8 mouse cellular contexts compared by ENCODE assay signal in genomic region chr6:142757334-142757965, GRCm38 (mm10). TPM values are rescaled to one million over a fixed set of nuclear protein-coding genes. Genes with fewer than 3 reads are reported as not detected.
DNase-seq lines count a peak whose midpoint lies in the region; ATAC-seq lines count a peak whose summit lies in the region.

No protein-coding gene starts in this region.

- H3K36me3 ChIP-seq in forebrain, embryonic 11.5 days (ENCODE audit: control insufficient read depth, insufficient read depth, low read length): no peaks in the 10 kb centered on the region
- peaks cover 26% of the 10 kb centered on the region; the same call in 1 of the 2 replicates for H3K36me3 ChIP-seq in limb, embryonic 12.5 days

- 53% methylated on average over 10 of the region's 10 CpGs for WGBS in forebrain, embryonic 11.5 days
- 52% methylated on average over 10 of the region's 10 CpGs for WGBS in limb, embryonic 12.5 days

- no peaks in the 10 kb centered on the region; the same call in 1 of the 2 replicates for H3K27me3 ChIP-seq in forebrain, embryonic 11.5 days (ENCODE audit: control insufficient read depth, insufficient read depth, low read length)
- H3K27me3 ChIP-seq in limb, embryonic 12.5 days: peaks cover 29% of the 10 kb centered on the region

- H3K9ac ChIP-seq in forebrain, embryonic 11.5 days (ENCODE audit: low read length): peak overlapping the region; percentile 90
- H3K9ac ChIP-seq in limb, embryonic 12.5 days (replicated peaks): peak overlapping the region; percentile 87

- no peak overlapping the region; the same call in 1 of the 2 replicates for H3K27ac ChIP-seq in forebrain, embryonic 11.5 days (ENCODE audit: low read depth, low read length)
- peak overlapping the region; percentile 76; the same call in 1 of the 2 replicates for H3K27ac ChIP-seq in limb, embryonic 12.5 days

- ATAC-seq in forebrain, embryonic 11.5 days (replicated peaks; ENCODE audit: low FRiP score): no peak
- ATAC-seq in limb, embryonic 12.5 days (ENCODE audit: insufficient number of reproducible peaks, insufficient read depth, low FRiP score, low TSS enrichment, low read depth): no peak

- H3K4me1 ChIP-seq in forebrain, embryonic 11.5 days (replicated peaks; ENCODE audit: control insufficient read depth, insufficient read depth, low read length): peaks cover 6% of the 10 kb centered on the region
- peaks cover 10% of the 10 kb centered on the region; the same call in 1 of the 2 replicates for H3K4me1 ChIP-seq in limb, embryonic 12.5 days (replicated peaks)

- H3K4me2 ChIP-seq in forebrain, embryonic 11.5 days (ENCODE audit: low read depth, low read length, severe bottlenecking): peak overlapping the region; percentile 71
- H3K4me2 ChIP-seq in limb, embryonic 12.5 days: peak overlapping the region; percentile 60

- peak overlapping the region; percentile 88 for H3K4me3 ChIP-seq in forebrain, embryonic 11.5 days (ENCODE audit: low read depth, low read length)
- H3K4me3 ChIP-seq in limb, embryonic 12.5 days (replicated peaks): peak overlapping the region; percentile 86

- DNase-seq in CD4-positive helper T cell, adult 2 months (ENCODE audit: low read depth, low spot score): peak; percentile 74
- peak; percentile 42 for DNase-seq in ES-CJ7 (ENCODE audit: low read depth, low spot score)
- DNase-seq in forebrain, embryonic 11.5 days (ENCODE audit: low spot score): no peak
- DNase-seq in naive thymus-derived CD4-positive, alpha-beta T cell, adult 2 months (ENCODE audit: low read depth): peak; percentile 72
- DNase-seq in urinary bladder, postnatal 4 days (ENCODE audit: low spot score in 2 of 2): no peak
- DNase-seq in Muller cell, postnatal 12 days (ENCODE audit: inconsistent ontology term): no peak
- DNase-seq in ovary, postnatal 10 days (ENCODE audit: low spot score): no peak

- H3K9me3 ChIP-seq in forebrain, embryonic 11.5 days (ENCODE audit: control insufficient read depth, low read length): no peaks in the 10 kb centered on the region
- H3K9me3 ChIP-seq in limb, embryonic 12.5 days: no peaks in the 10 kb centered on the region

RNA-seq across cellular contexts. Expression of gene Cmas, which starts 1.0 kb away (rescaled TPM):
- polyA plus RNA-seq in forebrain, embryonic 11.5 days (2014; fragmentation: Nextera tagmentation; extraction: Ambion mirVana): 103 and 109 TPM in 2 replicates
- 81.9 and 86.3 TPM in 2 replicates for polyA plus RNA-seq in limb, embryonic 12.5 days (2016; fragmentation: Nextera tagmentation; extraction: Ambion mirVana)

RNA-seq across cellular contexts. Expression of gene Sult6b2, which starts 46.9 kb away (rescaled TPM):
- polyA plus RNA-seq in forebrain, embryonic 11.5 days (2014; fragmentation: Nextera tagmentation; extraction: Ambion mirVana): 0.29 TPM in 1 of 2 replicates, not detected in the other
- polyA plus RNA-seq in limb, embryonic 12.5 days (2016; fragmentation: Nextera tagmentation; extraction: Ambion mirVana): not detected in 2 replicates

RNA-seq across cellular contexts. Expression of gene Abcc9, which starts 55.3 kb away (rescaled TPM):
- polyA plus RNA-seq in forebrain, embryonic 11.5 days (2014; fragmentation: Nextera tagmentation; extraction: Ambion mirVana): 1.6 TPM in 2 replicates
- polyA plus RNA-seq in limb, embryonic 12.5 days (2016; fragmentation: Nextera tagmentation; extraction: Ambion mirVana): 0.53 and 0.73 TPM in 2 replicates

Comparison
In these comparisons a context has a peak if more than half of its experiments do, and no peak if none do; other contexts are left out.
1. DNase-seq: peak in CD4-positive helper T cell, adult 2 months (single experiment), ES-CJ7 (single experiment) and naive thymus-derived CD4-positive, alpha-beta T cell, adult 2 months (single experiment); none in forebrain, embryonic 11.5 days (single experiment), urinary bladder, postnatal 4 days (0 of 2), Muller cell, postnatal 12 days (single experiment) and ovary, postnatal 10 days (single experiment).